Mouse (Mus musculus) urinary bladder, postnatal 36 days (tissue): ENCODE measurements around the gene Cd151.
"Not testable (repeated sequence)": the region's sequence is repeated elsewhere in the genome, so short reads cannot be mapped to it uniquely, and the experiment has no call there.

Experiments
- DNase-seq, 2 experiments: peaks; one replicate each; pipeline ENCODE4 v3.0.0; 2022; ENCODE audit warnings: low spot score in 2 of 2, mixed read lengths in 1 of 2

Cd151 gene

GRCm38 (mm10) chr7:141435856-141436522 is 31.2 kb upstream of the Cd151 start:
- DNase-seq: no peak

- DNase-seq: no peak
Measured at GRCm38 (mm10) chr7:141436523-141436892, 30.7 kb upstream of the Cd151 start.

GRCm38 (mm10) chr7:141437178-141438120 is 29.7 kb upstream of the Cd151 start, which contains the start of gene Slc25a22:
Gene Slc25a22, minus strand, starts transcription at chr7:141437892.
- DNase-seq: peak; percentile 78 to 81

- DNase-seq: no peak
Measured at GRCm38 (mm10) chr7:141438201-141438968, 28.8 kb upstream of the Cd151 start.

GRCm38 (mm10) chr7:141439140-141439679 is 28.0 kb upstream of the Cd151 start:
- no peak for DNase-seq

- DNase-seq: no peak
Measured at GRCm38 (mm10) chr7:141439811-141440210, 27.4 kb upstream of the Cd151 start.

- DNase-seq: no peak
Measured at GRCm38 (mm10) chr7:141440613-141441012, 26.6 kb upstream of the Cd151 start.

- DNase-seq: no peak
Measured at GRCm38 (mm10) chr7:141441460-141441859, 25.7 kb upstream of the Cd151 start.

- DNase-seq: no peak
Measured at GRCm38 (mm10) chr7:141442199-141442598, 25.0 kb upstream of the Cd151 start.

GRCm38 (mm10) chr7:141443081-141443821 is 23.9 kb upstream of the Cd151 start:
- DNase-seq: no peak

GRCm38 (mm10) chr7:141443828-141444237 is 23.4 kb upstream of the Cd151 start, which contains the start of gene Pidd1:
Gene Pidd1, minus strand, starts transcription at chr7:141444025.
- peak in 1 of 2 experiments; percentile 69 for DNase-seq

- DNase-seq: not testable (repeated sequence)
Measured at GRCm38 (mm10) chr7:141446374-141446773, 20.8 kb upstream of the Cd151 start.

GRCm38 (mm10) chr7:141447110-141447991 is 19.8 kb upstream of the Cd151 start, which contains the start of gene Rplp2:
Gene Rplp2, plus strand, starts transcription at chr7:141447370.
- peak; percentile 90 to 94 for DNase-seq

GRCm38 (mm10) chr7:141451928-141452327 is 15.3 kb upstream of the Cd151 start:
- no peak for DNase-seq

- DNase-seq: no peak
Measured at GRCm38 (mm10) chr7:141453636-141454035, 13.6 kb upstream of the Cd151 start.

- peak; percentile 92 to 97 for DNase-seq
Measured at GRCm38 (mm10) chr7:141454967-141455551, 12.1 kb upstream of the Cd151 start, which contains the start of gene Pnpla2. Gene Pnpla2, plus strand, starts transcription at chr7:141455198.

GRCm38 (mm10) chr7:141455610-141456314 is 11.4 kb upstream of the Cd151 start:
- peak in 1 of 2 experiments; percentile 82 for DNase-seq

GRCm38 (mm10) chr7:141456739-141457138 is 10.5 kb upstream of the Cd151 start:
- DNase-seq: peak in 1 of 2 experiments; percentile 78

- no peak for DNase-seq
Measured at GRCm38 (mm10) chr7:141457236-141457635, 10.0 kb upstream of the Cd151 start.
